Mouse (Mus musculus) macrophage (primary cell): ENCODE results near the gene Mars. TPM values are rescaled to one million over a fixed set of nuclear protein-coding genes. Genes with fewer than 3 reads are reported as not detected.

Experiments used
- H3K27ac ChIP-seq: fragments of 350-480 bp; formaldehyde crosslinking; 2 replicates; pipeline ENCODE4 v1.9.0; 2021
- H3K36me3 ChIP-seq: fragments of 350-480 bp; formaldehyde crosslinking; 2 replicates; pipeline ENCODE4 v1.9.0; 2021; ENCODE audit errors: inconsistent target
- H3K4me3 ChIP-seq: fragments of 350-480 bp; formaldehyde crosslinking; 2 replicates; pipeline ENCODE4 v1.9.0; 2021; ENCODE audit errors: inconsistent target
- H3K79me2 ChIP-seq: fragments of 350-480 bp; formaldehyde crosslinking; 2 replicates; pipeline ENCODE4 v1.9.0; 2021; ENCODE audit errors: inconsistent target
- WGBS: methylation state at CpG from one replicate; pipeline ENCODE4 v1.1.7; 2026; ENCODE audit warnings: inconsistent platforms; ENCODE audit not compliant: missing documents; 5-methylcytosine and 5-hydroxymethylcytosine counted together
- polyA plus RNA-seq: library from polyadenylated mRNA; stranded (reverse); fragments of 250-400 nt; gene quantifications from 3 replicates; pipeline ENCODE4 v1.2.4, GENCODE M21; 2018; ENCODE audit warnings: inconsistent platforms

Mars gene
- polyA plus RNA-seq, 1 experiment from 2014 or later, result 20.2 TPM

GRCm38 (mm10) chr10:127274261-127275022 is 37.1 kb downstream of the Mars start:
- WGBS, result 95% methylated on average over 11 of the region's 11 CpGs
- Histone ChIP-seq H3K79me2 (peaks cover 25% of the 10 kb centered on the region; the same call in 1 of the 2 replicates), H3K4me3 (no peak overlapping the region), H3K27ac (no peak overlapping the region), H3K36me3 (peaks cover 94% of the 10 kb centered on the region)

GRCm38 (mm10) chr10:127272371-127272770 is 39.2 kb downstream of the Mars start:
- H3K36me3 ChIP-seq, result peaks cover 93% of the 10 kb centered on the region
- H3K79me2 ChIP-seq, result peaks cover 46% of the 10 kb centered on the region
- WGBS, result 98% methylated on average over 5 of the region's 5 CpGs
- H3K4me3 ChIP-seq, result no peak overlapping the region
- H3K27ac ChIP-seq, result no peak overlapping the region

GRCm38 (mm10) chr10:127269884-127270283 is 41.7 kb downstream of the Mars start:
- WGBS, result 85% methylated on average over 3 of the region's 4 CpGs
- Histone ChIP-seq H3K4me3 (no peak overlapping the region), H3K27ac (no peak overlapping the region), H3K79me2 (peaks cover 55% of the 10 kb centered on the region), H3K36me3 (peaks cover 69% of the 10 kb centered on the region)

GRCm38 (mm10) chr10:127269036-127269435 is 42.5 kb downstream of the Mars start:
- WGBS, result 92% methylated on average over 12 of the region's 12 CpGs
- Histone ChIP-seq H3K27ac (no peak overlapping the region), H3K79me2 (peaks cover 55% of the 10 kb centered on the region), H3K4me3 (no peak overlapping the region), H3K36me3 (peaks cover 60% of the 10 kb centered on the region)

GRCm38 (mm10) chr10:127268401-127268800 is 43.2 kb downstream of the Mars start:
- Histone ChIP-seq H3K79me2 (peaks cover 55% of the 10 kb centered on the region), H3K36me3 (peaks cover 54% of the 10 kb centered on the region), H3K4me3 (no peak overlapping the region), H3K27ac (no peak overlapping the region)
- WGBS, result 98% methylated on average over 5 of the region's 5 CpGs

GRCm38 (mm10) chr10:127267318-127267717 is 44.3 kb downstream of the Mars start:
- H3K4me3 ChIP-seq, result peak overlapping the region; percentile 87
- WGBS, result 88% methylated on average over 5 of the region's 5 CpGs
- peaks cover 55% of the 10 kb centered on the region for H3K79me2 ChIP-seq
- peaks cover 43% of the 10 kb centered on the region for H3K36me3 ChIP-seq
- H3K27ac ChIP-seq, result no peak overlapping the region; the same call in 1 of the 2 replicates

GRCm38 (mm10) chr10:127266112-127267091 is 45.2 kb downstream of the Mars start, which contains the start of gene Dctn2:
Dctn2 (plus strand) TSS chr10:127266368.
- H3K36me3 ChIP-seq, result peaks cover 36% of the 10 kb centered on the region
- H3K4me3 ChIP-seq, result peak within 1 kb of the TSS; percentile 87
- WGBS, result 1% methylated on average over 69 of the region's 70 CpGs
- H3K27ac ChIP-seq, result peak within 1 kb of the TSS; percentile 48
- peaks cover 50% of the 10 kb centered on the region for H3K79me2 ChIP-seq

GRCm38 (mm10) chr10:127265727-127266111 is 45.9 kb downstream of the Mars start:
- WGBS, result 36% methylated on average over 4 of the region's 4 CpGs
- Histone ChIP-seq H3K4me3 (peak overlapping the region; percentile 87; the same call in 1 of the 2 replicates), H3K79me2 (peaks cover 43% of the 10 kb centered on the region), H3K27ac (no peak overlapping the region), H3K36me3 (peaks cover 29% of the 10 kb centered on the region)

- WGBS, result 86% methylated on average over 4 of the region's 4 CpGs
- no peak overlapping the region for H3K27ac ChIP-seq
- H3K79me2 ChIP-seq, result peaks cover 35% of the 10 kb centered on the region
These were observed 46.6 kb downstream of the Mars start for GRCm38 (mm10) chr10:127264971-127265370.

GRCm38 (mm10) chr10:127264336-127264735 is 47.2 kb downstream of the Mars start:
- WGBS, result 78% methylated on average over 8 of the region's 8 CpGs
- Histone ChIP-seq H3K79me2 (peaks cover 29% of the 10 kb centered on the region), H3K4me3 (no peak overlapping the region), H3K36me3 (peaks cover 16% of the 10 kb centered on the region), H3K27ac (no peak overlapping the region)

More at GRCm38 (mm10) chr10:127264971-127265370, 46.6 kb downstream of the Mars start:
- Histone ChIP-seq H3K36me3 (peaks cover 22% of the 10 kb centered on the region), H3K4me3 (no peak overlapping the region)

GRCm38 (mm10) chr10:127263631-127264030 is 48.0 kb downstream of the Mars start:
- peaks cover 9% of the 10 kb centered on the region; the same call in 1 of the 2 replicates for H3K36me3 ChIP-seq
- H3K27ac ChIP-seq, result no peak overlapping the region
- peaks cover 22% of the 10 kb centered on the region for H3K79me2 ChIP-seq
- no peak overlapping the region for H3K4me3 ChIP-seq
- 63% methylated on average over 2 of the region's 3 CpGs for WGBS

GRCm38 (mm10) chr10:127262548-127263398 is 48.8 kb downstream of the Mars start, which contains the start of gene Kif5a:
Kif5a (minus strand) TSS chr10:127263348.
- 7% methylated on average over 53 of the region's 53 CpGs for WGBS
- H3K27ac ChIP-seq, result no peak within 1 kb of the TSS
- H3K36me3 ChIP-seq, result peaks cover under 1% of the 10 kb centered on the region; the same call in 1 of the 2 replicates
- peak within 1 kb of the TSS; percentile 15; the same call in 1 of the 2 replicates for H3K4me3 ChIP-seq
- H3K79me2 ChIP-seq, result peaks cover 13% of the 10 kb centered on the region

- WGBS, result 77% methylated on average over 15 of the region's 15 CpGs
- no peaks in the 10 kb centered on the region for H3K36me3 ChIP-seq
- no peak overlapping the region for H3K4me3 ChIP-seq
- H3K27ac ChIP-seq, result no peak overlapping the region
- peaks cover 5% of the 10 kb centered on the region for H3K79me2 ChIP-seq
These were observed 49.7 kb downstream of the Mars start for GRCm38 (mm10) chr10:127261706-127262547.
